Mouse (Mus musculus): Measurements from ENCODE around the gene Dnajc9. TPM values are rescaled to one million over a fixed set of nuclear protein-coding genes. Genes with fewer than 3 reads are reported as not detected.

Gene Dnajc9
- polyA plus RNA-seq, 1 experiment from 2014 or later, result 181 TPM

- ATAC-seq, result no peak
- Histone ChIP-seq H3K9ac (replicated peaks; ENCODE audit: low read depth, low read length) (no peak overlapping the region), H3K36me3 (ENCODE audit: control insufficient read depth, insufficient read depth) (no peaks in the 10 kb centered on the region), H3K9me3 (ENCODE audit: control insufficient read depth, low read length) (no peaks in the 10 kb centered on the region), H3K4me1 (replicated peaks; ENCODE audit: control insufficient read depth, insufficient read depth, low read length) (peaks cover 9% of the 10 kb centered on the region), H3K27ac (ENCODE audit: low read length) (no peak overlapping the region), H3K4me3 (replicated peaks; ENCODE audit: low read length) (no peak overlapping the region), H3K4me2 (ENCODE audit: low read length) (no peak overlapping the region), H3K27me3 (replicated peaks; ENCODE audit: control insufficient read depth, insufficient read depth, low read length) (no peaks in the 10 kb centered on the region)
- WGBS, result 73% methylated on average over 9 of the region's 9 CpGs
Observed at GRCm38 (mm10) chr14:20397220-20397619, 8.5 kb upstream of the Dnajc9 start.

- no peaks in the 10 kb centered on the region for H3K9me3 ChIP-seq (ENCODE audit: control insufficient read depth, low read length)
Observed at GRCm38 (mm10) chr14:20393205-20393913, 4.6 kb upstream of the Dnajc9 start, which contains the start of gene Mrps16. Mrps16 (minus strand) TSS chr14:20393634.

GRCm38 (mm10) chr14:20392326-20392725, 3.6 kb upstream of the Dnajc9 start:
- ATAC-seq, result no peak
- H3K4me3 ChIP-seq (replicated peaks; ENCODE audit: low read length), result no peak overlapping the region
- H3K27me3 ChIP-seq (replicated peaks; ENCODE audit: control insufficient read depth, insufficient read depth, low read length), result no peaks in the 10 kb centered on the region
- H3K4me1 ChIP-seq (replicated peaks; ENCODE audit: control insufficient read depth, insufficient read depth, low read length), result peaks cover 25% of the 10 kb centered on the region
- H3K9ac ChIP-seq (replicated peaks; ENCODE audit: low read depth, low read length), result no peak overlapping the region
- no peak overlapping the region for H3K4me2 ChIP-seq (ENCODE audit: low read length)
- WGBS, result 87% methylated on average over 3 of the region's 4 CpGs
- H3K36me3 ChIP-seq (ENCODE audit: control insufficient read depth, insufficient read depth), result no peaks in the 10 kb centered on the region
- no peaks in the 10 kb centered on the region for H3K9me3 ChIP-seq (ENCODE audit: control insufficient read depth, low read length)
- H3K27ac ChIP-seq (ENCODE audit: low read length), result no peak overlapping the region

More at GRCm38 (mm10) chr14:20393205-20393913, 4.6 kb upstream of the Dnajc9 start, which contains the start of gene Mrps16:
- H3K4me2 ChIP-seq (ENCODE audit: low read length), result peak within 1 kb of the TSS; percentile 63
- H3K27me3 ChIP-seq (replicated peaks; ENCODE audit: control insufficient read depth, insufficient read depth, low read length), result no peaks in the 10 kb centered on the region
- H3K36me3 ChIP-seq (ENCODE audit: control insufficient read depth, insufficient read depth), result no peaks in the 10 kb centered on the region
- ATAC-seq, result peak; percentile 98
- WGBS, result under 1% methylated on average over 68 of the region's 68 CpGs
- peak within 1 kb of the TSS; percentile 76 for H3K27ac ChIP-seq (ENCODE audit: low read length)
- peak within 1 kb of the TSS; percentile 63 for H3K4me3 ChIP-seq (replicated peaks; ENCODE audit: low read length)
- H3K4me1 ChIP-seq (replicated peaks; ENCODE audit: control insufficient read depth, insufficient read depth, low read length), result peaks cover 15% of the 10 kb centered on the region
- peak within 1 kb of the TSS; percentile 85 for H3K9ac ChIP-seq (replicated peaks; ENCODE audit: low read depth, low read length)

- WGBS, result 86% methylated on average over 8 of the region's 8 CpGs
- Histone ChIP-seq H3K4me1 (replicated peaks; ENCODE audit: control insufficient read depth, insufficient read depth, low read length) (peaks cover 43% of the 10 kb centered on the region), H3K27me3 (replicated peaks; ENCODE audit: control insufficient read depth, insufficient read depth, low read length) (no peaks in the 10 kb centered on the region), H3K4me2 (ENCODE audit: low read length) (peak overlapping the region; percentile 87), H3K27ac (ENCODE audit: low read length) (no peak overlapping the region), H3K9me3 (ENCODE audit: control insufficient read depth, low read length) (no peaks in the 10 kb centered on the region), H3K9ac (replicated peaks; ENCODE audit: low read depth, low read length) (no peak overlapping the region), H3K36me3 (ENCODE audit: control insufficient read depth, insufficient read depth) (peaks cover 4% of the 10 kb centered on the region; the same call in 1 of the 2 replicates), H3K4me3 (replicated peaks; ENCODE audit: low read length) (peak overlapping the region; percentile 94)
- no peak for ATAC-seq
Observed at GRCm38 (mm10) chr14:20389446-20390079, 853 bp upstream of the Dnajc9 start.

GRCm38 (mm10) chr14:20379753-20380430, 8.8 kb downstream of the Dnajc9 start:
- Histone ChIP-seq H3K9ac (replicated peaks; ENCODE audit: low read depth, low read length) (no peak overlapping the region), H3K4me1 (replicated peaks; ENCODE audit: control insufficient read depth, insufficient read depth, low read length) (no peaks in the 10 kb centered on the region), H3K4me2 (ENCODE audit: low read length) (no peak overlapping the region), H3K36me3 (ENCODE audit: control insufficient read depth, insufficient read depth) (peaks cover 15% of the 10 kb centered on the region), H3K9me3 (ENCODE audit: control insufficient read depth, low read length) (no peaks in the 10 kb centered on the region), H3K27ac (ENCODE audit: low read length) (no peak overlapping the region), H3K27me3 (replicated peaks; ENCODE audit: control insufficient read depth, insufficient read depth, low read length) (no peaks in the 10 kb centered on the region), H3K4me3 (replicated peaks; ENCODE audit: low read length) (no peak overlapping the region)
- WGBS, result 91% methylated on average over 9 of the region's 9 CpGs
- no peak for ATAC-seq

GRCm38 (mm10) chr14:20379087-20379640, 9.5 kb downstream of the Dnajc9 start:
- Histone ChIP-seq H3K27ac (ENCODE audit: low read length) (no peak overlapping the region), H3K4me3 (replicated peaks; ENCODE audit: low read length) (no peak overlapping the region), H3K4me1 (replicated peaks; ENCODE audit: control insufficient read depth, insufficient read depth, low read length) (no peaks in the 10 kb centered on the region), H3K36me3 (ENCODE audit: control insufficient read depth, insufficient read depth) (peaks cover 15% of the 10 kb centered on the region), H3K9ac (replicated peaks; ENCODE audit: low read depth, low read length) (no peak overlapping the region), H3K27me3 (replicated peaks; ENCODE audit: control insufficient read depth, insufficient read depth, low read length) (no peaks in the 10 kb centered on the region), H3K9me3 (ENCODE audit: control insufficient read depth, low read length) (no peaks in the 10 kb centered on the region), H3K4me2 (ENCODE audit: low read length) (no peak overlapping the region)
- no peak for ATAC-seq
- WGBS, result 93% methylated on average over 5 of the region's 5 CpGs

- Histone ChIP-seq H3K27ac (ENCODE audit: low read length) (no peak overlapping the region), H3K9me3 (ENCODE audit: control insufficient read depth, low read length) (no peaks in the 10 kb centered on the region), H3K4me3 (replicated peaks; ENCODE audit: low read length) (no peak overlapping the region), H3K27me3 (replicated peaks; ENCODE audit: control insufficient read depth, insufficient read depth, low read length) (no peaks in the 10 kb centered on the region), H3K36me3 (ENCODE audit: control insufficient read depth, insufficient read depth) (peaks cover 14% of the 10 kb centered on the region), H3K4me2 (ENCODE audit: low read length) (no peak overlapping the region), H3K9ac (replicated peaks; ENCODE audit: low read depth, low read length) (no peak overlapping the region), H3K4me1 (replicated peaks; ENCODE audit: control insufficient read depth, insufficient read depth, low read length) (no peaks in the 10 kb centered on the region)
- 41% methylated on average over 13 of the region's 13 CpGs for WGBS
- ATAC-seq, result peak; percentile 28; the same call in 1 of the 2 replicates
Observed at GRCm38 (mm10) chr14:20378313-20379061, 10.2 kb downstream of the Dnajc9 start.

- no peak for ATAC-seq
- H3K9me3 ChIP-seq (ENCODE audit: control insufficient read depth, low read length), result no peaks in the 10 kb centered on the region
- H3K4me2 ChIP-seq (ENCODE audit: low read length), result no peak overlapping the region
- H3K9ac ChIP-seq (replicated peaks; ENCODE audit: low read depth, low read length), result no peak overlapping the region
- no peak overlapping the region for H3K4me3 ChIP-seq (replicated peaks; ENCODE audit: low read length)
- no peak overlapping the region for H3K27ac ChIP-seq (ENCODE audit: low read length)
- 75% methylated on average over 4 of the region's 4 CpGs for WGBS
- no peaks in the 10 kb centered on the region for H3K4me1 ChIP-seq (replicated peaks; ENCODE audit: control insufficient read depth, insufficient read depth, low read length)
- no peaks in the 10 kb centered on the region for H3K27me3 ChIP-seq (replicated peaks; ENCODE audit: control insufficient read depth, insufficient read depth, low read length)
- peaks cover 16% of the 10 kb centered on the region for H3K36me3 ChIP-seq (ENCODE audit: control insufficient read depth, insufficient read depth)
Observed at GRCm38 (mm10) chr14:20377112-20377521, 11.6 kb downstream of the Dnajc9 start.
